Mouse (Mus musculus) heart, postnatal 14 days (tissue): ENCODE results near the gene Camta1. TPM values are rescaled to one million over a fixed set of nuclear protein-coding genes. Genes with fewer than 3 reads are reported as not detected.

Source experiments
- DNase-seq, 2 experiments: peaks; one replicate each; pipeline ENCODE4 v3.0.0; 2021 to 2022
- intact Hi-C: fragments of 180-260 bp; cut with DNase I; formaldehyde crosslinking; loops from one replicate; pipeline ENCODE4 v1.15.1; 2025
- total RNA-seq, 2 experiments: library from RNA; stranded (reverse); gene quantifications; 2 replicates each; pipeline ENCODE4 v1.2.3; 2021

Gene Camta1
- total RNA-seq, 2 experiments from 2014 or later, result 193 to 199 TPM

DNA sequence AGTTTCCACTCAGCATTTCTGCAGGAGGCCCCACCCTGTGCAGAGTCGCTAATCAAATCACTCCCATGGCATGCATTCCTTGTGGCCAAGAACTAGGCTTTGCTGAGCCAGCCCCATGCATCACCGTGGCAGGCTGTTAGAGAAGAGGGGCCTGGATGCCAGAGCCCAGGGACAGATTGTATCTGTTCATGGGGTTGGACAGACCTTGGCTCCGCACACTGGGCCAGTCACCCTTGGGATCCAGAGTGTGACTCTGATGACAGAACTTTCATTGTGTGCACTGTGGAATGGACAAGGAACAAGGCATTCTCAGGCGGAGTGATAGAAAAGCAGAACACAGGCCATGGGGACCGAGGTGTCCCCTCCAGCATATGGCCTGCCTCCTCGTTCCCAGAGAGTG, 610.9 kb downstream of the Camta1 start:
- intact Hi-C loops, result no loop called here
- no peak for DNase-seq

DNA sequence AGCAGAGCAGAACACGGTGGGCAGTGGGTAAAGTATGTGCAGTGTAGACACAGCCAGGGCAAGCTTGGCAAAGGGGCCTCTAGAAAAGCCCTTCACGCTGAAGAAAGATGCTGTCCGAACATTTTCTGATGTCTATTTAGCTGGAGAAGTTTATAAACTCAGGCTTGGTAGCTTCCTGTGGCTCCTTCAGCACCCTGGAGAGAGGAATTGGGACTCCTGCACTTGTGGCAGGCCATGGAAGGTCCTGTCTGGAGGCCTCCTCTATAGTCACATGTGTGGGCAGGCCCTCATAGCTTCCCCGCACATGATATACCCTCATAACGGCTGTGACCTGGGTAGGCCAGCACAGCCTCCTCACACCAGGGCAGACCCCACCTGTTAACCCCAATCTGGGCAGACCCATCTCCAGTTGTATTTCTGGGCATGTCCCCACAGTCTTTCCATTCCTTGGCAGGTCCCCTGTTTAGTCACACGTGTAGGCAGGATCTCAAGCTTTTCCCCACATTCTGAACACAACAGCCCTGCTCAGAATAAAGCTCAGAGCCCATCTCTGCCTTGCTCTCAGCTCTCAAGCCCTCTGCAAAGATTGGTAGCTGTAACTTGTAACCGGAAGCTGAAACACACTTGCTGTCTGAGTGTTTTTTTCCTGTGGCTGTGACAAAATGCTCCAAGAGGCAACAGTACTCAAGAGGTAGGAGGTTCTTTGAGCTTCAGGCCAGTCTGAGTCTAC, 616.4 kb downstream of the Camta1 start:
- intact Hi-C loops, result no loop called here
- DNase-seq, result peak in 1 of 2 experiments; percentile 10

DNA sequence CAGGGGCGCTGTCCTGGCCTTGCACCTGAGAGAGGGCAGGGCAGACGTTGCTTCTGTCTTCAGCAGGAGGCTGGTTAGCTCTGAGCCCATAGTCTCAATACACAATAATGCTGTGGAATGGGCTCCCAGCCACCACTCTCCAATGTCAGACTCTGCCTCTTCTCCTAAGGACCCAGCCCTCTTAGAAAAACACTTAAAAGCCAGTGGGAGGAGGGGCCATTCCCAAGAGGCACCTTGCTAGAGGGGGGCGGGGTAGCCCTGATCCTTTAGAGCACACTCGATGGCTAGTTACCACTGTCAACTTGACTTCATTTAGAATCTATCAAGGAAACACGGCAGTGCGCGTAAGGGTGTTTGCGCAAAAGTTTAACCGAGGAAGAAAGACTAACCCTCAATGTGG, 618.2 kb downstream of the Camta1 start:
- intact Hi-C loops, result no loop called here

DNA sequence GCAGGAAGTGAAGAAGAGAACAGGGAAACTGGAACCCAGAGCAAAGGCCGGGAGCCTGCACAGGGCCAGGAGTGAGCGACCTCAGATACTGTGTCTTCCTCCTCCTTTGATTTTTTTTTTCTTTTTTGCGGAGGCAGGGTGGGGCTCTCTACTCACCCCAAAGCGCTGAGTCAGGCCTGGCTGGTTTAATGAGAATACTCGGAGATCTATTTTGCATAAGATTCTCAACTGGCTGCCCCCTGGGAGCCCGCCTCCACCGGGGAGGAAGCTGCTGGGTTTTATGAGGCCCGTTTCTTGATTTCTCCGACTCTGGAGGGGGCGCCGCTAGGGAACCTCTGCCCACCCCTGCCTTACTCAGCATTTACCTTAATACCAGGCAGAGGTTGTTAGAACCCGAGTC, 618.9 kb downstream of the Camta1 start:
- intact Hi-C loops, result no loop called here
- DNase-seq, result no peak

More for the DNA sequence above, 618.2 kb downstream of the Camta1 start:
- no peak for DNase-seq

DNA sequence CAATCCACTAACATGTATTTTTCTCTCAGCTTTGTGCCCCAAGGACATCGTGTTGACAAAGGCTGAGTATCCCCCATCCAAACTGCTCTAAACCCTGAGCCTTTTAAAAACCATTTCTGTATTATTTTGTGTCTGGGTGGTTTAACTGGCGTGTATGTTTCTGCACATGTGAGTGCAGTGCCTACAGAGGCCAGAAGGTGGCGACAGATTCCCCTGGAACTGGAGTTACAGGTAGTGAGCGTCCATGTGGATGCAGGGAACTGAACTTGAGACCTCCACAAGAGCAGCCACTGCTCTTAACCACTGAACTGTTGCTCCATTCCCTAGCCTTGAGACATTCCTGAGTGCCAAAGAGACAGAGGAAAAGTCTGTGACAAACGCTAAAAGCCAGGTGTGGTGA, 621.2 kb downstream of the Camta1 start:
- intact Hi-C loops, result no loop called here

DNA sequence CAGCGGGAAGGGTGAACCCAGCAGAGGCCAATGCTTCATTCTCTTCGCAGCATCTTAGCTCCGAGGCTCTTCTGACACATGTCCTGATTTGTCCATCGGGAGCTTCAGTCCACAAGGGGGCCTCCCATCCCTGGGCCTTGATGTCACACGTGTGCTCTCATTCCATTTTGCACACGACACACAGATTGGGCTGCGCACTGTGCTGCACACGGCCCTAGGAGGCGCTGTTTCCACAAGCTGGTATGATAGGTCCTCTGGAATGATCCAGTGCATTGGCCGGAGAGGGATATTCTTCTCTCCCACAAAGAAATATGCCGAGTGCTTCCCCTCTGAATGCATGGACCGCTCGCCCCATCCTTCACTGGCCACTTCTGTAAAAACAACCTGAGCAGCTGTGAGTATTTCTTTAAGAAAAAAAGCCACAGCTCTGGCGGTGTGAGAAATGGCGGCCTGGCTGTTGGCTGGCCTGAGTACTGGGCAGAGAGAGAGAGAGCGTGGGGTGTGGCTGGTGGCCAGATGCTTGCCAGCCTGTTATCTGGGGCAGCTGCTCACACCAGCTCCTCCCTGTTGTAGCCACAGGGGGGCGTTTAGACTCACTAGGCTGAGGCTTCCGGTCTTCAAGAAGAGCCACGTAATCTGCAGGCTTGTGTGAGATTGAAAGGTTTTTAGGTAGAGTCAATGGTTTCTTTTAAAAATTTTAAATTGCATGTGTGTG, 622.5 kb downstream of the Camta1 start:
- peak; percentile 42 to 55 for DNase-seq
- intact Hi-C loops, result no loop called here

More for the DNA sequence above, 621.2 kb downstream of the Camta1 start:
- DNase-seq, result no peak

DNA sequence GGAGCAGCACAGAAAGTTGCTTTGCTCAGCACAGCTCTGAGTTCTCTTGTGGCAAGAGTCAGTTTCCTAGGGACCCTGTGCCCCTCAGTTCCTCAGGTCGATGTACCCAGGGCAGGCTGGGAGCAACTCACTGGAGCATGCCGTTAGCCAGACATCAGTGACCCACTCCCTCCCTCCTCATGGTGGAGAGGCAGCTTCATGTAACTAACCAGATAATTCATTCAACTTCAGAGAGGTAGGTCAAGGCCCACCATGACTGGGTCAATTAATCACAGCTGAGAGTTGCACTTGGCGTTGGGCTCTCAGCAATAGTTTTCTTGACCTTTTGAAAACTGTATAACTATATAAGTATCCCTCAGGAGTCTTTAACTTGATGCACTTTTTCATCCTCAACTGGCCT, 624.2 kb downstream of the Camta1 start:
- intact Hi-C loops, result no loop called here
- DNase-seq, result no peak

DNA sequence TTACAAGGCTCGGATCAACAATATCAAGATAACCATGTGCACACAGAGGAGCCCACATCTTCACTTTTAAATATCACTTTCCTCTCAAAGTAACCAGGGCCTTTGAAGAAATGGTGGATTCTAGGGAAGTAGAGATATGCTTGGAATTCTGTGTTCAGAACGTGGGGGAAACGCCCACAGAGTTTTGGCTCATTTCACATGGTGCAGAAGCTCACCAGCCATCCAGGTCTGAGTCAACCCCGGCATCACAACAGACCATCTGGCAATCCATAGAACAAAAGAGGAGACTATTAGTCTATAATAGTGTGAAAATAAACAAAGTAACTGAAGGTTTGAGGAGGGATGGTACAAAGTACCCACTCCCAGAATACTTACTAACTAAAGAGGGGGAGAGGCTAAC, 626.7 kb downstream of the Camta1 start:
- intact Hi-C loops, result no loop called here
- no peak for DNase-seq

DNA sequence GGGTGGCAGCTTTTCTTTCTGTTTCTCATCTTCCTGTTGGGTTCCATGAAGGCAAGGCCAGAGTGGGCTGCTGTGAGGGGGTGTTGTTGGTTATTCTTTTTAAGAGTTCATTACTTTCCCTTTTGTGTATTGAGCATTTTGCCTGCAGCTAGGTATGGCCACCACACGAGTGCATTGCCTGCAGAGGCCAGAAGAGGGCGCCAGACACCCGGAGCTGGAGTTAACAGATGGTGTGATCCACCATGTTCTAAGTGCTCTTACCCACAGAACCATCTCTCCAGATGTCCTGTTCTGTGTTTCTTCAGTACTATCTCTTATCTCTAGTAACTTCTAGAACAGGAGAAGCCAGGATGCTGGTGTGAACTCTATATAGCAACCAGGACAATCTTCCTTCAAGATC, 629.6 kb downstream of the Camta1 start:
- intact Hi-C loops, result no loop called here
- DNase-seq, result no peak

DNA sequence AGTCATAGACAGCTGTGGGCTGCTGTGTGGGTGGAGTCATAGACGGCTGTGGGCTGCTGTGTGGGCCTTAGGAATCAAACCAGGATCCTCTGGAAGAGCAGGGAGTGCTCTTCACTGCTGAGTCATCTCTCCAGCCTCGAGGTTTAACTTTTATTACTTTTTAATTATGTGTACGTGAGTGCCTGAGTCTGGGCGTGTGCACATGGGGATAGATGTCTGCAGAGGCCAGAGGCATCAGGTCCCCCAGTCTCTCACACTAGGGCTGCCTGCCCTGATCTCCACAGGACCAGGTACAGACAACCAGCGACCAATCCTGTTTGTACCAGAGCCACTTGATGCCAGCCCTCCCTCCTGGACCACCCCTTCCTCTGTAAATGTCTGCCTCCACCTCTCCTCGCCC, 632.6 kb downstream of the Camta1 start:
- no peak for DNase-seq

DNA sequence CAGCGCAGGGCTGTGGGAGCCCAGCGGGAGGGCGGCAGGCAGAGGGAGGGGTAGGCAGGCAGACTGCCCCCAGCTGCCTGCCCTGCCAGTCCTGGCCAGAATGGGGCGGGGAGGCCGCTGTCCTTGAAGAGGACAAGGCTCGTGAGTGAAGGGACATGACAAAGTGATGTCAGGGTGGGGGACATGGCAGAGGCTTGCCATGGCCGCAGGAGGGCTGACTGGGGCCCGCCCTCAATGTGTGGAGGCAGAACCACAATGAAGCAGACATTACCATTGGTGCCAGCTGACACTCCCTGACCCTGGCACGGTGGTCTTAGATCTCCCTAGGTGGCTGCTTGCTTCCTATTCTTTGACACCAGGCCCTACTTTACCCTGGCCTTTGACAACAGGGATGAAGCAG, 635.2 kb downstream of the Camta1 start:
- DNase-seq, result no peak
- intact Hi-C loops, result no loop called here

More for the DNA sequence above, 632.6 kb downstream of the Camta1 start:
- intact Hi-C loops, result no loop called here

DNA sequence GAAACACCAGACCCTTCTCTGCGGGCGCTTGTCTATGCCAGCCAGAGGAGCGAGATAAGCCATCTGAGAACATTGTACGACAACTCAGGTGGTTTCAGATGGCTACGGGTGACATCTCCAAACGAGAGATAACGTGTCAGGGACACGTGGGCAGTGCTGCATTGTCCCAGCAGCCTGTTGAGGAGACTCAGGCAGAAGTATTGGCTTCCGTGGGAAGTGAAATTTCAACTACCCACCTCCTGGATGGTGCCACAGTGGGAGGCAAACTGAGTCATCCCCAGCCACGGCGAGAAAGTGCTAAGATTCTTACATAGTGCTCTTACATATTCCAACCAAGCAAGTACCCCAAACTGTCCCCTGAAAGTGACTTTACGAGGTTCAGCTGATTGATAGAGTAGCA, 637.7 kb downstream of the Camta1 start:
- intact Hi-C loops, result loop anchor here (5.0 kb wide), 1 partner anchor 67 kb away; no protein-coding TSS in a partner anchor

DNA sequence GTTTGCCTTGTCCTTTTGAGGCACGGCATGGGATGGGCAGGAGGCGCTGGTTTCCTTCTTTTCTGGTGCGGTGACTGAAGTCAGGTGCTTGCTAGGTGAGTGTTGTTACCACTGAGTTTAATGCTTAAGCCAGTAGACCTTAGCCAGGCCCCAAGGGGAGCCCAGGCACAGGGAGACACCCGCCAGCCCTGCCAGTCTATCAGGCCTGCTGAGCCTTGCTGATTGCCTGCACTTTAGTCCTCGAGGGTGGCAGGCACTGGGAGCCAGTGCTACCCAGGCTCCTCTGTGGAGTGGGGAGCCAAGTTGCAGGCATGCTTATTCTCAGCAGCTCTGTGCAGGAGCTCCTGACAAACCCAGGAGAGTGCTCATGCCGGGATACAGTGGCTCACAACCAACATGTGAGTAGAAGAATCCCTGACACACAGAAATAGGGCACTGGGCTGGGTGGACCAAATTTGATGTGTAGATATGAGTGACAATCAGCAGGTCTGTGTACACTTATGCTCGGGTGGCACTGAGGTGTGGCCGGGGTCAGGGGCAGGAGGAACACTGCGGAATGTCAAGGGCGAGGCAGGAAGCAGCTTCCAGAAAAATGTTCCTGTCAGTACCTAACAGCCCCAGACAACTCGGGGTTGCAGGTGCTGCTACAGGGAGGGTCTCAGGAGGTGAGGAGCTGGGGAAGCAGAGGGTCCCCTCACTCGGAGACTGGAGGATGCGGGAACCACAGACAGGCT, 638.2 kb downstream of the Camta1 start:
- intact Hi-C loops, result loop anchor here (5.0 kb wide), 1 partner anchor 66 kb away; no protein-coding TSS in a partner anchor
- no peak for DNase-seq

More for the DNA sequence above, 637.7 kb downstream of the Camta1 start:
- no peak for DNase-seq

DNA sequence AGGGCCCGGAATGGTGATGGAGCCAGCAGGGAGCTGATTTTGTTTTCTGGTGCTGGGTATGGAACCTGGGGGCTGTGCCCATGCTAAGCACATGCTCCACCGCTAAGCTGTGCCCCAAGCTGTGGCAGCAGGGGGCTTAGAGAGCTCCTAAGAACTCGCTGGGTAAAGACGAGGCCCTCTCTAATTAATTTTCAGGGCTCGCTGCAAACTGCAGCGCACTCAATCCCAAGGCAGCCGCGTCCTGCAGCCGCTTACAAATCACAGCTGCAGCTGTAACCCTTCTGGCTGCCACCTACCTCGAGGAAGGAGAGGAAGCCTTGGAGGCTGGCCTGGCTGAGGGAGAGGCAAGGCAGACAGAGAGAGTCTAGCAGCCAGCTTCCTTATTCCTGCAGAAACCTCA, 639.0 kb downstream of the Camta1 start:
- DNase-seq, result no peak
- intact Hi-C loops, result loop anchor here (5.0 kb wide), 1 partner anchor 65 kb away; no protein-coding TSS in a partner anchor

DNA sequence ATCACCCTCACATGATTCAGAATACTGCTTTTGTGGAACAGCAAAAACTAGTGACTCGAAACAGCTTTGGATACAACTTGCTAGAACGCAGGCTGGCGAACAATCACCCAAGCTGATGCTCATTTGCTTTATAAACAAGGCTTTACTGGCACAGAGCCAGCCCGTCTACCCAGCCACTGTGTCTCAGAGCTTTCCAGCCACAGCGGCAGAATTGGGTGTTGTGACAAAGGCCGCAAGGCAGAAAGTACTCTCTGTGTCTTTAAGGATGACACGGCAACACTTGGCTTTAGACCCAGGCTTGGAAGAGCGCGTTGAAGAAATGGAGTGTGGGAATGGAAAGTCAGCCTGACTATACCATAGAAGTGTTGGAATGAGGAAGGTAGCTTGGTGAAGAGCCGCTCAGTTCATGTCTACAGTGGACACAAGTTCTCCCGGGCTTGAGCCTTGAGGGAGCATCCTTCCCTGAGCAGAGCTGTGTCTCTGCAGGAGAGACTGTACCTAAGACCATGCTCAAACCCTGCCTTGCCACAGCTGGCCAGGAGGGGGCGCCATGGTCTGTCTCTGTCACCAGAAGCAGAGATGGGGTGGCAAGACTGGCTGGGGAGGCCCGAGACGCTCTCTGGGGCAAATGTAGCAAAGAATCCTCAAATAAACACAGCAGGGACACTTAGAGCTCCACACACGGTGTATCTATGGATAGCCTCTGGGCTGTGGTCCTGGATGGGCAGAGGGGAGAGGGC, 645.0 kb downstream of the Camta1 start:
- intact Hi-C loops, result no loop called here

DNA sequence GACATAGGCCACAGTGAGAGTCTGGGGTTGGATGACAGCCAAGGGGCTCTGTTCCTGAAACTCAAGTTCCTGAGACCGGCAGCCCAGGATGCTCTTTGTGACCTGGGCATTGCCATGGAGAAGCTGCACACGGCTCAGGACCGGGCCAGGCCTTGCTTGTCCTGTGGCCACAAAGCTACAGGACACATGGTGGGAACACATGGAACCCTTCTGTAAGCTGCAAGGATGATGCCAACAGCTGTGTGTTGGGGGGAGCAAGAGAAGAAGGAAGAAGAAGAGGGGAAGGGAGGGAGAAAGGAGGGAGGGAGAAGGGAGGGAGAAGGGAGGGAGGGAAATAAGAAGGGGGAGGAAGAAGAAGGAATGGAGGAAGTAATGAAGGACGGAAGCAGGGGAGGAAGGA, 645.8 kb downstream of the Camta1 start:
- intact Hi-C loops, result no loop called here
- no peak for DNase-seq

More for the DNA sequence above, 645.0 kb downstream of the Camta1 start:
- no peak for DNase-seq

DNA sequence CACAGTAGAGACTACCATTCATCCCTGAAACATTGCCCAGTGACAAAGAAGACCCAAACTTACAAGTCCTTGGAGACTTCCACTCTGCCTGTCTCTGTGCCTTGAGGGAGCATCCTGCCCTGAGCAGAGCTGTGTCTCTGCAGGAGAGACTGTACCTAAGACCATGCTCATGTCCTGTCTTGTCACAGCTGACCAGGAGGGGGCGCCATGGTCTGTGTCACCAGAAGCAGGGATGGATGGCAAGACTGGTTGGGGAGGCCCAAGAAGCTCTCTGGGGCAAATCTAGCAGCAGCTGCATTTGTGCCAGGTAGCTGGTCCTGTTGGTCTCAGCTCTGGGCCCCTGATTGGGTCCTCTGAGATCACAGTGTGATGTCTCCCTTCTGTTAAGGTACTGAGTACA, 646.5 kb downstream of the Camta1 start:
- intact Hi-C loops, result no loop called here
- no peak for DNase-seq

DNA sequence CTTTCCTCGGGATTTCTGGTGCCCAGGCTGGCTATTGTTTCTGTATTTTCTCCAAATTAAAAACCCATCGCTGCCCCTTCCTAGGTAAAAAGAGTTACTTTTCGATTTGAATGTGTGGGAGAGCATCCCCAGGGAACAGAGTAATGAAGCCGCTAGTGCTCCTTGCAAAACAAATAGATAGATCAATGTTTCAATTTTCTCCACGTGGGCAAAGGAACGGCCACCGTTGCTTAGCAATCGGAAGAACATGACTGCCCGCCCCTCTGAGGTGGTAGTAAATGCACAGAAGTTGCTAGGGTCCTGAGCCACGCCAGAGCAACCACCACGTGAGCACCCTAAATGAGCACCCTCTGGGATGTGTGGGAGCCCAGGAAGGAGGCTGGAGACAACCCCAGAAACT, 648.2 kb downstream of the Camta1 start:
- no peak for DNase-seq
- intact Hi-C loops, result no loop called here

DNA sequence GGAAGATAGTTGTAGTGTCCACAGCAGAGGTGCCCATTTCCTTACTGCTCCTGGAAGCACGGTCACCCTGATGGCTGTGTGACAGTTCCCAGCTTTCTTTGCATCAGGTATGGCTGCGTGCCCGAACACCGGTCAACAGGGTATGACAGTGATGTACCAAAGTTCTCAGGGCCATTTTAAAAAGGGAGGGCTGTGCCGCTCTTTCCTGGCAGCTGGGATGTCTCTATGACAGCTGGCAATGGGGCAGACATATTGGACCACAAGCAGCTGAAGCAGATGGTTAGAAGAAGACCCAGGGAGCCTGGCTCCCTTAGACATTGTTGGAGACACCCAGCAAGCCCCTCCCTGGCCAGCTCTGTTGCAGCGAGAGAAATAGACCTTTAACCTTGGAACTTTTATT, 649.7 kb downstream of the Camta1 start:
- intact Hi-C loops, result no loop called here

DNA sequence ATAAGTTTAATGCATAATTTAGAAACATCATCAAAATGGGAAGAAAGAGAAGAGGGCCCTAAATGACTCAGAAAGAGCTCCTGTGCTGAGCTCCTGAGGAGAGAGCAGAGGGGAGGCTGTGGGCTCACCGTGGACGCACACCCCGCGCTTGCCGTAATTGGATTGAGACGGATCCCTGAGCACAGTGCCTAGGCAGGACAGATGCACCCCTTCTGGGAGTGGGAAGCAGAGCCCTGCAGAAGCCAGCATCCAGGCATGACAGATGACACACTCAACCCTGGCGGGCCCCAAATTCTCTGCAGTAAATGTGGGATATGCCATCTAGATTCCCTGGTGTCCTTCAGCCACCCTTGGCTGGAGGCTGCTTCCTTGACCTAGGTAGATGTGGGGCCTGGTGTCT, 654.1 kb downstream of the Camta1 start:
- no peak for DNase-seq
- intact Hi-C loops, result no loop called here

More for the DNA sequence above, 649.7 kb downstream of the Camta1 start:
- no peak for DNase-seq
